Mouse (Mus musculus) stomach, embryonic 15.5 days (tissue): ENCODE data around the gene Armh2. TPM values are rescaled to one million over a fixed set of nuclear protein-coding genes. Genes with fewer than 3 reads are reported as not detected.

Experiments used
- ATAC-seq: fragments of 200-750 bp; cut with Nextera tagmentation; 2 replicates; pipeline ENCODE4 v1.8.0; 2017; ENCODE audit warnings: low read depth, moderate number of reproducible peaks, moderate TSS enrichment; ENCODE audit not compliant: insufficient read depth, low FRiP score
- H3K27ac ChIP-seq: fragments of 300-500 bp; sonication (generic); 2 replicates; pipeline ENCODE4 v1.5.1; 2015; ENCODE audit warnings: mild to moderate bottlenecking, inconsistent platforms
- H3K27me3 ChIP-seq: fragments of 300-500 bp; sonication (generic); replicated peaks from 2 replicates; pipeline ENCODE4 v1.6.1; 2015; ENCODE audit warnings: inconsistent platforms
- H3K36me3 ChIP-seq: fragments of 300-500 bp; sonication (generic); 2 replicates; pipeline ENCODE4 v1.6.1; 2015; ENCODE audit warnings: inconsistent platforms
- H3K4me1 ChIP-seq: fragments of 300-500 bp; sonication (generic); 2 replicates; pipeline ENCODE4 v1.6.1; 2015; ENCODE audit warnings: inconsistent platforms
- H3K4me2 ChIP-seq: fragments of 300-500 bp; sonication (generic); 2 replicates; pipeline ENCODE4 v1.6.1; 2015; ENCODE audit warnings: mild to moderate bottlenecking, inconsistent platforms
- H3K4me3 ChIP-seq: fragments of 300-500 bp; sonication (generic); replicated peaks from 2 replicates; pipeline ENCODE4 v1.5.1; 2015; ENCODE audit warnings: inconsistent platforms
- H3K9ac ChIP-seq: fragments of 300-500 bp; sonication (generic); 2 replicates; pipeline ENCODE4 v1.6.1; 2015; ENCODE audit warnings: inconsistent platforms
- H3K9me3 ChIP-seq: fragments of 300-500 bp; sonication (generic); 2 replicates; pipeline ENCODE4 v1.6.1; 2016; ENCODE audit warnings: inconsistent platforms
- WGBS: fragments of 180-500 bp; shearing (Covaris S2); methylation state at CpG from one replicate; pipeline ENCODE4 v1.1.7; 2015; 5-methylcytosine and 5-hydroxymethylcytosine counted together
- polyA plus RNA-seq: library from polyadenylated mRNA; unstranded; fragments of >200 nt; fragmentation: Nextera tagmentation; extraction: Ambion mirVana; gene quantifications from 2 replicates; pipeline ENCODE4 v1.2.1, GENCODE M21; 2015

Armh2 gene
- not detected in 2 replicates for polyA plus RNA-seq

GRCm38 (mm10) chr13:24741028-24741427 is at the start of gene Armh2:
TSS of gene Armh2 (plus strand) at chr13:24741232.
- 84% methylated on average over 10 of the region's 10 CpGs for WGBS
- ATAC-seq, result no peak

GRCm38 (mm10) chr13:24693312-24693711 is 47.7 kb upstream of the Armh2 start:
- Histone ChIP-seq H3K9ac (no peak overlapping the region), H3K27me3 (no peaks in the 10 kb centered on the region), H3K27ac (no peak overlapping the region), H3K4me1 (no peaks in the 10 kb centered on the region), H3K4me2 (no peak overlapping the region), H3K36me3 (no peaks in the 10 kb centered on the region), H3K4me3 (no peak overlapping the region), H3K9me3 (no peaks in the 10 kb centered on the region)
- ATAC-seq, result no peak
- 84% methylated on average over 7 of the region's 7 CpGs for WGBS

More at GRCm38 (mm10) chr13:24741028-24741427, at the start of gene Armh2:
- Histone ChIP-seq H3K36me3 (no peaks in the 10 kb centered on the region), H3K4me1 (no peaks in the 10 kb centered on the region), H3K4me2 (no peak within 1 kb of the TSS), H3K9me3 (no peaks in the 10 kb centered on the region), H3K27me3 (no peaks in the 10 kb centered on the region), H3K4me3 (no peak within 1 kb of the TSS), H3K9ac (no peak within 1 kb of the TSS), H3K27ac (no peak within 1 kb of the TSS)

- Histone ChIP-seq H3K4me1 (no peaks in the 10 kb centered on the region), H3K27ac (no peak overlapping the region), H3K27me3 (no peaks in the 10 kb centered on the region), H3K9ac (no peak overlapping the region), H3K36me3 (no peaks in the 10 kb centered on the region), H3K9me3 (no peaks in the 10 kb centered on the region), H3K4me2 (no peak overlapping the region), H3K4me3 (no peak overlapping the region)
- 86% methylated on average over 4 of the region's 4 CpGs for WGBS
- no peak for ATAC-seq
Measured at GRCm38 (mm10) chr13:24698746-24699145, 42.3 kb upstream of the Armh2 start.

GRCm38 (mm10) chr13:24702128-24702527 is 38.9 kb upstream of the Armh2 start:
- H3K9ac ChIP-seq, result no peak overlapping the region
- no peaks in the 10 kb centered on the region for H3K36me3 ChIP-seq
- WGBS, result 75% methylated on average over 5 of the region's 5 CpGs
- no peak overlapping the region for H3K4me3 ChIP-seq
- no peaks in the 10 kb centered on the region for H3K27me3 ChIP-seq
- no peak overlapping the region for H3K4me2 ChIP-seq
- no peaks in the 10 kb centered on the region for H3K9me3 ChIP-seq
- no peak overlapping the region for H3K27ac ChIP-seq
- H3K4me1 ChIP-seq, result no peaks in the 10 kb centered on the region
- ATAC-seq, result no peak

GRCm38 (mm10) chr13:24709656-24710396 is 31.2 kb upstream of the Armh2 start:
- ATAC-seq, result peak; percentile 54; the same call in 1 of the 2 replicates
- Histone ChIP-seq H3K4me1 (peaks cover 3% of the 10 kb centered on the region; the same call in 1 of the 2 replicates), H3K9me3 (no peaks in the 10 kb centered on the region), H3K27me3 (no peaks in the 10 kb centered on the region), H3K36me3 (no peaks in the 10 kb centered on the region), H3K4me3 (no peak overlapping the region), H3K4me2 (no peak overlapping the region), H3K27ac (peak overlapping the region; percentile 17; the same call in 1 of the 2 replicates), H3K9ac (no peak overlapping the region)
- WGBS, result 64% methylated on average over 12 of the region's 12 CpGs

GRCm38 (mm10) chr13:24710968-24711367 is 30.1 kb upstream of the Armh2 start:
- H3K4me1 ChIP-seq, result peaks cover 3% of the 10 kb centered on the region; the same call in 1 of the 2 replicates

GRCm38 (mm10) chr13:24712581-24713130 is 28.4 kb upstream of the Armh2 start:
- H3K4me1 ChIP-seq, result peaks cover 3% of the 10 kb centered on the region; the same call in 1 of the 2 replicates
- no peak overlapping the region for H3K4me3 ChIP-seq
- no peak for ATAC-seq
- no peak overlapping the region for H3K4me2 ChIP-seq
- no peaks in the 10 kb centered on the region for H3K27me3 ChIP-seq
- 70% methylated on average over 7 of the region's 7 CpGs for WGBS
- H3K9ac ChIP-seq, result no peak overlapping the region
- no peaks in the 10 kb centered on the region for H3K36me3 ChIP-seq
- no peak overlapping the region for H3K27ac ChIP-seq
- H3K9me3 ChIP-seq, result no peaks in the 10 kb centered on the region

More at GRCm38 (mm10) chr13:24710968-24711367, 30.1 kb upstream of the Armh2 start:
- no peak for ATAC-seq
- Histone ChIP-seq H3K27ac (no peak overlapping the region; the same call in 1 of the 2 replicates), H3K36me3 (no peaks in the 10 kb centered on the region), H3K4me2 (no peak overlapping the region), H3K4me3 (no peak overlapping the region), H3K9me3 (no peaks in the 10 kb centered on the region), H3K9ac (no peak overlapping the region), H3K27me3 (no peaks in the 10 kb centered on the region)
- 51% methylated on average over 7 of the region's 7 CpGs for WGBS

GRCm38 (mm10) chr13:24713434-24714000 is 27.5 kb upstream of the Armh2 start:
- ATAC-seq, result peak; percentile 40; the same call in 1 of the 2 replicates
- Histone ChIP-seq H3K27me3 (no peaks in the 10 kb centered on the region), H3K9me3 (no peaks in the 10 kb centered on the region), H3K36me3 (no peaks in the 10 kb centered on the region), H3K4me3 (0 out of 2 replicates have a peak overlapping the region, but pooled peaks have one; percentile 8), H3K4me2 (peak overlapping the region; percentile 48), H3K4me1 (peaks cover 3% of the 10 kb centered on the region; the same call in 1 of the 2 replicates), H3K9ac (no peak overlapping the region), H3K27ac (0 out of 2 replicates have a peak overlapping the region, but pooled peaks have one; percentile 54)
- WGBS, result 10% methylated on average over 16 of the region's 16 CpGs

- Histone ChIP-seq H3K9ac (no peak overlapping the region), H3K9me3 (no peaks in the 10 kb centered on the region), H3K27me3 (no peaks in the 10 kb centered on the region), H3K27ac (peak overlapping the region; percentile 54), H3K36me3 (no peaks in the 10 kb centered on the region), H3K4me1 (peaks cover 3% of the 10 kb centered on the region; the same call in 1 of the 2 replicates), H3K4me3 (no peak overlapping the region), H3K4me2 (no peak overlapping the region)
- ATAC-seq, result no peak
- WGBS, result 59% methylated on average over 9 of the region's 9 CpGs
Measured at GRCm38 (mm10) chr13:24714360-24714885, 26.6 kb upstream of the Armh2 start.

- no peaks in the 10 kb centered on the region for H3K36me3 ChIP-seq
- ATAC-seq, result no peak
- no peak overlapping the region for H3K9ac ChIP-seq
- H3K27me3 ChIP-seq, result no peaks in the 10 kb centered on the region
- H3K4me3 ChIP-seq, result no peak overlapping the region
- H3K4me1 ChIP-seq, result peaks cover 3% of the 10 kb centered on the region; the same call in 1 of the 2 replicates
- no peak overlapping the region for H3K27ac ChIP-seq
- H3K4me2 ChIP-seq, result no peak overlapping the region
- no peaks in the 10 kb centered on the region for H3K9me3 ChIP-seq
- 71% methylated on average over 5 of the region's 5 CpGs for WGBS
Measured at GRCm38 (mm10) chr13:24715601-24716000, 25.4 kb upstream of the Armh2 start.

GRCm38 (mm10) chr13:24716441-24716840 is 24.6 kb upstream of the Armh2 start:
- H3K4me1 ChIP-seq, result peaks cover 3% of the 10 kb centered on the region; the same call in 1 of the 2 replicates
- no peak for ATAC-seq

More at GRCm38 (mm10) chr13:24716441-24716840, 24.6 kb upstream of the Armh2 start:
- H3K36me3 ChIP-seq, result no peaks in the 10 kb centered on the region
- H3K27ac ChIP-seq, result no peak overlapping the region
- H3K4me3 ChIP-seq, result no peak overlapping the region
- H3K4me2 ChIP-seq, result no peak overlapping the region
- no peaks in the 10 kb centered on the region for H3K27me3 ChIP-seq
- no peaks in the 10 kb centered on the region for H3K9me3 ChIP-seq
- WGBS, result 63% methylated on average over 9 of the region's 9 CpGs
- H3K9ac ChIP-seq, result no peak overlapping the region
